Mouse (Mus musculus): ENCODE results near the gene Tsc2.

Gene Tsc2

DNA sequence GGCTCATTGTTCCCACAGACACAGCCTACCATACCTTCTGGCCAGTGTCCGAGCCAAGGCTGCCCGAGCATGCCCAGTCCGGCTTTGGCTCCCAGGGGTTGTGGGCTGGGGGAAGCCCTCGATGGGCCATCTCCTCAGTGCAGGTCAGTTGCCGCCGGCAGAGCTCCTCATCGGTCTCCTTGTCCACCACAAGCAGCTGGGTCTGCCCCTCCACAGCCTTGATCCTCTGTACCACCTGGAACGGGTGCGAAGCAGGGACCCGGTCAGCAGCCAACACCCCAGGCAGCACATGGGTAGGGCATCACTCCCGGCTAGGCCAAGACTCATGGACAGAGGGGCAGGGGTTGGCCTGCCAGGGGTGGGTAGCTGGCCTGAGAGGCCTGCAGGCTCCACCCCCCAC, 15.1 kb upstream of the Tsc2 start:
- no peak for DNase-seq (ENCODE audit: low read depth, low spot score)

- no peak for DNase-seq (ENCODE audit: low read depth, low spot score)
These were observed 14.0 kb upstream of the Tsc2 start for GRCm38 (mm10) chr17:24646381-24646780.

- no peak for DNase-seq (ENCODE audit: low read depth, low spot score)
These were observed 13.5 kb upstream of the Tsc2 start for GRCm38 (mm10) chr17:24645916-24646315.

DNA sequence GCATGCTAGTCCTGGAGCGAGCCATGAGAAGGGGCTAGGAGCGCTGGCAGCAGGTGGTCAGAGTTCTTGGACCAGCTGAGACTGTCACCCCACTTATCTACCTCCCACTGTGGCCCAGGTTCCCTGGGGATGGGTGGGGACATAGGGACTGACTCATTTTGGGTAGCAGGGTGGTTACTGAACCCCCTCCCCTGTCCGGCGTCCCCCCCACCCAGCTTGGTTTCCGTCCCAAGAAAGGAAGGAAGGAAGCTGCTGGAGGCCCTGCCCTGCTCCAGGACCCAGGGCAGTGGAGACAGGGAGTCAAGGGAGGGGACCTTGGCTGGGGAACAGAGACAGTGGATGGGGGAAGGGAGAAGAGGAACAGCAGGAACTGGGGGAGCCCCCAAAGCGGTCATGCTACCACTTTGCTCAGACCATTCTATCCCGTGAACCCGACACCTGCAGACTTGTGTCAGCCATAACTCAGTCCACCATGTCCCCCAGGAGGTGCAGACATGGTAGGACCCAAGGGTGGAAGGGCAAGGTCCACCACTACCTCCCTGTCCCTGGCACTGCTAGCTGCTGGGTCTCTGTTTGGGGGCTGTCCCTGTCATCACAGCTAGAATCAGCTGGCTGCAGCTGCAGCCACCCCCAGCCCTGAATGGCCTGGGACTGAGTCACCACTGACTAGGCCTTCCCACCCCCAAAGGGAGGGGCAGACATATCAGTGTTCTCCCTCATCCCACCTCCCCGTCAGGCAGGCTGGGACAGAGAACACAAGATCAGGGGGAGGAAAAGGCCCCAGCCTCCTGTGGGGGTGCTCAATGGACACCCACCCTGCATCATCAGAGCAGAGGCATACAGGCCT, 12.7 kb upstream of the Tsc2 start:
- DNase-seq (ENCODE audit: low read depth, low spot score) = no peak

DNA sequence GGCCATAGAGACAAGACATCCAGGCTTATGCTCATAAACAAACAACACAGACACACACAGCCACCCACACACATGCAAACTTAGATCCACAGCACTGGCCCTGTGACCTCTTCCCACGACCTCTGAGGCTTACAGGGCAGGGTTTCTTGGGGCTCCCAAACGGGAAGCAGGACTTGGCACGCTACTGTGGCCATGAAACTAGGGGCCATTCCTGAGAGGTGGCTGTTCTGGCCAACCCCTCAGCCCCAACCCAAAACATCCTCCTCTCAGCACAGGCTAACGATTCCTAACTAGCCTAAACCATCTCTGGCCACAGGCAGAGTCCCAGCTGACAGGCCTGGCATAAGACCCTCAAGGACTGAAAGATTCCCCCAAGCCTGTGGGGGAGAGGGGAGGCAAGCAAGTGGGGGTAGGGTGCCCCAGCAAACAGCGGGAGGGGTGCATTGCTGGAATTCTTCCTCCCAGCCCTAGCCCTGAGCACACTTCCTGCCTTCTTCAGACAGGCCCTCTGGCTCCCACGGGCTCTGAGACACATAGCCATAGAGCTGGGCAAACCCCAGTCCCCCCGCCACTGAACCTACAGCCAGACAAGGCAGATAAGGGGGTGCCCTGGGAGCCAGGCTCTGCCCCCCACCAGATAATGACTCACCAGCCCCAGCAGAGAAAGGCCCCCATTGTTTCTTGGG, 11.7 kb upstream of the Tsc2 start:
- DNase-seq (ENCODE audit: low read depth, low spot score) = no peak

- DNase-seq (ENCODE audit: low read depth, low spot score) = no peak
These were observed 10.4 kb upstream of the Tsc2 start for GRCm38 (mm10) chr17:24642791-24643343.

DNA sequence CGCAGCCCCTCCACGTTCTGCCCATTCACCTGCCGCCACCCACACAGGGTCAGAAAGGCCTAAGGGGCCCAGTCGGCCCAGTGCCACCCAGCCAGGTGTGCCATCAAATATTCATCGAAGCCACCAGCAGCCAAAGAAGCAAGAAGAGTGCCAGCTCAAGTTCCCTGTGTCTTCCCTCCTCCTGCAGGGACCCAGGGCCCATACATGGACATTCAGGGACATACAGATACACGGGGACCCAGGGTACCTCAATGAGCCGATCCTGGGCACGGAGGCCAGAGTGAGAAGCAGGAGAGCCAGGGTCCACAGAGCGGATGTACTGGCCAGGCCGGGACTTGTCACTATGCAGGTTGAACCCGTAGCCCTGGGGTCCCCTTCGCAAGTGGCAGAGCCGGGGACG, 9.5 kb upstream of the Tsc2 start:
- no peak for DNase-seq (ENCODE audit: low read depth, low spot score)

GRCm38 (mm10) chr17:24640581-24640980, 8.2 kb upstream of the Tsc2 start:
- DNase-seq (ENCODE audit: low read depth, low spot score) = no peak

DNA sequence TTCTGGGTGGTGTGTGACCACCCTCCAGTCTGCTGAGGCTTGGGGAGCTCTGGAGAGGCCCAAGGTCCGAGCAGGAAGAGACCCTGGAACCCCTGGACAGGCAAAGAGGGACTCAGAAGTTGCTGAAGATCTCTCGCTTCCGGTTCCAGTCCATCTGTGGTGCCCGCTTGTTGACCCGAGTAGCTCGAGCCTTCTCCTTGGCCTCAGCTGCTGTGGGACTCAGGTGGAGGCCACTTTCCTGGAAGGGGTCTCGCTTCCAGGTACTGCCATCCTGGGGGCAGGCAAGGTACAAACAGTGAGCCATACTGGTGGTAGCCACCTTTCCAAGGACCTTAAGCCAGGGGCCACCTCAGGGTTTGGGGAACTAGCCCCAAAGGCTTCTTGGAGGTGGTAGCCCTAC, 7.7 kb upstream of the Tsc2 start:
- DNase-seq (ENCODE audit: low read depth, low spot score) = no peak

DNA sequence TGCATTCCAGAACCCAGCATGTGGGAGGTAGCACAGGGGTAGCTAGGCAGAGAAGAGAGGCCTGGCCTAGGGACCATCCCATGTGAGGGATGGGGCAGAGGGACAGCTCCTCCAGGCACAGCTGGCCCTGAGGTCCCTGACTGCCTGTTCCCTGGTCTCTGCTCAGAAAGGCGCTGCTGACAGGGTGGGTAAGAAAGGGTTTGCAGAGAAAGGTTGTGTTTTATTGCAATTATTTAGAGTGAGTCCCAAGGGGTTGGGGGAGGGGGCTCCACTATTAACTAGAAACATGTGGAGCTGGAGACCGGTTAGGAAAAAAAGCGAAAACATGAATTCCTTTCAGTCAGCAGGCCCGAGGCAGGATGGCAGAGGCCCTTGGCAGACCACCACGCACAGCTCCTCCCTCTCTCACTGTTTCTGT, 7.2 kb upstream of the Tsc2 start:
- no peak for DNase-seq (ENCODE audit: low read depth, low spot score)

DNA sequence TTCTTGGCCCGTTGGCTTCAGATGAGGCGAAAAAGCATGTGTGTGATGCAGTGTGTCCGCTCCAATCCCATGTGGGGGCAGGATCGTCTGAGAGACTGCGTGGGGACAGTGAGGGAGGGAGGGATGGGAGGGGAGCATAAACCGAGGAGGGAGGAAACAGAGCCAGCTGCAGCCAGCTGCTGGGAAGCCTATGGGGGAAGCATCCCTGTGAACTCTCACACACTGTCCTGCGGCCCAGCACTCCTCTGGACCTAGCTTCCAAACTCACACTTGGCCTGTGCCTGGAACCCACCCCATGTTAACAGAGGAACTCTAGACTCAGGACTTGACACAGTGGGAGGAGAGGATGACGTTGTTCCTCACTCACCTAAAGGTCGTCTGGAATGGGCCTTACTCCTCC, 6.4 kb upstream of the Tsc2 start:
- no peak for DNase-seq (ENCODE audit: low read depth, low spot score)

- no peak for DNase-seq (ENCODE audit: low read depth, low spot score)
These were observed 5.8 kb upstream of the Tsc2 start for GRCm38 (mm10) chr17:24638214-24638613.

DNA sequence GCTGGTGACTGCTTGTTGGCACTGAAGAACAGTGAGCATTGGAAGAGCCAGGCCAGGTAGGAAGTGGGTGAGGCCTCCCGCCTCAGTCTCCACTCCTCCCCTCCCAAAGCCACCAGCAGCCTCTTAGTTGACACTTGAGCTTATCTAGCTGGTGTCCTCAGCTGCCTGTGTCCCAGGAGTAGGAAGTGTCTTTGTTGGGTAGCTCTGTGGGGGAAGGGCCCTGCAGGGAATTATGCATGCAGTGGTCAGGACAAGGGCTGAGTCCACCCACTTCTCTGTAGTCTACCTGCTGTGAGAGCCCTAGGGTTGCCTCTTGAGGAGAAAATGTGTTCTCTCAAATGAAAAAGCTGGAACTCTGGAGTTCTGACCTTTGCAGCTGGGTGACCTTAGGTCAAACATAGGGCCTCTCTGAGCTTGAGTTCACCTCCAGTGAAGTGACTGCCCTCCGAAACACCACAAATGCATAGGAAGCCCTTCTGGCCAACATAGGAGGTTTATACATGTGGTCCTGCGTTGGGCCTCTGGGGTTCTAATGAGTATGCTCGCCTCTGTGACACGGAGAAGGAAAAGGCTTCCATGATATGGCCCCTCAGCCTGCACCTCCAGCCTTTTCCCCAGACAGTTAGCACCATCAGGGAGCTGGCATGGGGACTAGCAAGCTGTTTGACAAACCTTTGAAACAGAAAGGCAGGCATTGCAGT, 4.5 kb upstream of the Tsc2 start:
- DNase-seq (ENCODE audit: low read depth, low spot score) = no peak

DNA sequence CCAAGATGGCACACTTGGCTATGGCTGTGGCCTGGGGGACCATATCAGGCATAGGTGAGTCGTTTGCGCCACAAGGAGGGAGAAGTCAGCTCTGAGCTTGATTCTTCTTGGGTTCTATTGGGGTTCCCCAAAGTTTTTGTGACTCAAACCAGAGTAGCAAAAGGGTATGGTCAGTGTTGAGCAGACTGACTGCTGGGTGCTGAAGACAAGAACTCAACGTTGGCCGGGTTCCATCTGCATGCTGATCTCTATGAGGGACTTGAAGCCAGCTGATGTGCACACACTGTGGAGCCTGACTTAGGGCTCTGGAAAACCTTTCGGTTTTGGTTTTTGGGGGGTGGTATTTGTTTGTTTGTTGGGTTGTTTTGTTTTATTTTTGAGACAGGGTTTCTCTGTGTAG, 3.3 kb upstream of the Tsc2 start:
- no peak for DNase-seq (ENCODE audit: low read depth, low spot score)

GRCm38 (mm10) chr17:24635024-24635423, 2.6 kb upstream of the Tsc2 start:
- DNase-seq (ENCODE audit: low read depth, low spot score) = no peak

DNA sequence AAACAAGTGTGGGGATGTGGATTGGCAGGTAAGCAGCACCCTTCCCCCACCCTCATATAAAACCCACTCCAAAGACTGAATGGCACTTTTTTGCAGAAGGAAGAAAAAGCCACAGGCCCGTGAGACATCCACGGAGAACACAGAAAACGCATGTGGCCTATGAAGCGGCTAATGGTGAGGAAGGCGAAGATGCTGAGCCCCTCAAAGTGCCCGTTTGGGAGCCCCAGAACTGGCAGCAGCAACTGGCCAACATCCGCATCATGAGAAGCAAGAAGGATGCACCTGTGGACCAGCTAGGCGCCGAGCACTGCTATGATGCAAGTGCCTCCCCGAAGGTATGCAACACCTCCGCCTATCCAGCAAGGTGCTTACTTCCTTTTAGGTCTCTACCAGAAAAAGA, 1.4 kb upstream of the Tsc2 start:
- DNase-seq (ENCODE audit: low read depth, low spot score) = no peak

GRCm38 (mm10) chr17:24632813-24633449, 501 bp upstream of the Tsc2 start:
- no peak for DNase-seq (ENCODE audit: low read depth, low spot score)

DNA sequence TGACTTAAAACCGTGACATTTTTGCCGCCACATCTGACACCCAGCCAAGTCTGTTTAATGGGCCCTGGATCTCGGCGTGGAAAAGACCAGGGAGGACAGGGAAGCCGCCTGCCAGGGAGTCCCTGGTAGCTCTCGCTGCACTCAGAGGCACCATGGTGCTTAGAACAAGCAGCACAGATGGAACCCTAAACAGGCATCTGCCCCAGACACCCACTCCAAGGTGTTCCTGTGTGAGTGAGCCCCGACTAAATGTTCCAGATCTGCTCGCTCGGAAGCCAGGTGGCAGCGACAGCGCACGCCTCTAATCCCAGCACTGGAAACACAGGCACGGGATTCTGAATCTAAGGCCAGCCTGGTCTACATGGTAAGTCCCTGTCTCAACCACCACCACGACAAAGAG, 2.4 kb downstream of the Tsc2 start:
- no peak for DNase-seq (ENCODE audit: low read depth, low spot score)

DNA sequence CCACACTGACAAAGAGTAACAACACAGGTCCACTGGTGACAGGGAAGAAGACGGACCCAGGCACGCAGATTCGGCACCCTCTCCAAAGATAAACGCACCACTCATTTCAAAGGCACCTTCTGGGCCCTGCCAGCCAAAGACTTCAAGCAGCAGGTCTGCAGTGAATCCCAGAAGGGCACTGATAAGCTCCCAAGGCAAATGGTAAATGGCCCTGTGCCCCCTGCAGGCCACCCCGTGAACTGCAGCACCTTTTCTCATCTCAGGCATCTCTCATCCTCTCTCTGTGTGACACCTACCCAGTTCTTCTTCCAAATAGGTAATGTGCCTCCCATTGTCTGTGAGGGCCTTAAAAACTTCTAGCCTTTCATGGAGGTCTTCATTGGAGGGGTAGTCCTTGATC, 3.8 kb downstream of the Tsc2 start:
- no peak for DNase-seq (ENCODE audit: low read depth, low spot score)

DNA sequence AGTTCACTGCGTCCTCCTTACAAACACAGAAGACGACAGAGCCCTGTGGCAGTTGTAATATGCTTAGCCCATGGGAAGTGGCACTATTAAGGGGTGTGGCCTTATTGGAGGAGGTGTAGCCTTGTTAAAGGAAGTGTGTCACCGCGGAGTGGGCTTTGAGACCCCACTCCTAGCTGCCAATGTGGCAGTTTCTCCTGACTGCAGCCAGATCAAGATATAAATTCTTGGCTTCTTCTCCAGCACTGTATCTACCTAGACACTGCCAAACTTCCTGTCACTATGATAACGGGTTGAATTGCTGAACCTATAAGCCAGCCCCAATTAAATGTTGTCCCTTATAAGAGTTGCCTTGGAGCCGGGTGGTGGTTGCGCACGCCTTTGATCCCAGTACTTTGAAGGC, 7.0 kb downstream of the Tsc2 start:
- no peak for DNase-seq (ENCODE audit: low read depth, low spot score)

DNA sequence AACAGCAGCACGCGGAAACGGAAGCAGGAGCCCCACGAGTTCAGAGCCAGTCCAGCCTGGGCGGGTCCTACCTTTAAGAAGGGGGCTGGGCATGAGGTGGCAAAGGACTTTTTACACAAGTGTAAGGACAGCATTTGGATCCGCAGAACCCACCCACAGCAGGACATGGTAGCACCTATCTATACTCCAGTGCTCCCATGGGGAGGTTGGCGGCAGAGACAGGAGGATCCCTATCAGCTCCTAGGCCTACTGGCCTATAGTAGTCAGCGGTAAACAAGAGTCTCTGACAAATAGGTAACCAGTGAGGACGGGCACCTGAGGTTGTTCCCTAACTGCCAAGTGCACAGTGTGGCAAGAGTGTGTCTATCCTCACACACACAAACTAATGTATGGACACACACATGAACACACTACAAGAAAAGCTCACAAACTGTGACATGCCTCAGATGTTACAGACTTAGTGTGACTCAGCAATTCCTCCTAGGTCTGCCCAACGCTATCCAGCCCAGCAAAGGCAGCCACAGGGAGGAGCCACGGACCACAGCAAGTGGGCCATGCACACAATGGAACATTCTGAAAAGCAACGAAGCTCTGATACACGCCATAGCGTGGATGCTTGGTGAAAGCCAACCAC, 14.8 kb downstream of the Tsc2 start:
- DNase-seq (ENCODE audit: low read depth, low spot score) = no peak
